In genomic region chr16:27296929-27297328, GRCm38 (mm10) we compare ENCODE assay signal across 25 mouse cellular contexts. TPM values are rescaled to one million over a fixed set of nuclear protein-coding genes. Genes with fewer than 3 reads are reported as not detected.
DNase-seq lines count a peak whose midpoint lies in the region; ATAC-seq lines count a peak whose summit lies in the region.
"Had no signal": no experiment of that assay in that cellular context is flagged by ENCODE, and none has a peak within 500 bp of the region (broad histone marks: within the 10 kb centered on the region; RNA-seq: fewer than 3 reads in every experiment).

No protein-coding gene starts in this region.

- no peak overlapping the region for H3K27ac ChIP-seq in forebrain, embryonic 12.5 days
- H3K27ac ChIP-seq in kidney, embryonic 14.5 days (ENCODE audit: low read depth, low read length) = no peak overlapping the region

- H3K4me1 ChIP-seq in forebrain, embryonic 12.5 days = no peaks in the 10 kb centered on the region
- no peaks in the 10 kb centered on the region for H3K4me1 ChIP-seq in kidney, embryonic 14.5 days (ENCODE audit: control insufficient read depth, insufficient read depth, low read length)

- no peak overlapping the region for H3K4me2 ChIP-seq in forebrain, embryonic 12.5 days
- H3K4me2 ChIP-seq in kidney, embryonic 14.5 days (replicated peaks; ENCODE audit: low read depth, low read length) = no peak overlapping the region

- H3K9ac ChIP-seq in forebrain, embryonic 12.5 days = no peak overlapping the region
- no peak overlapping the region for H3K9ac ChIP-seq in kidney, embryonic 14.5 days (ENCODE audit: low read depth, low read length)

- no peak for DNase-seq in right cerebral cortex, postnatal 25 days
- DNase-seq: adrenal gland, adult 2 months; adrenal gland, adult 8-10 months; adrenal gland, postnatal 10 days; adrenal gland, postnatal 14 days; adrenal gland, postnatal 25 days; adrenal gland, postnatal 36 days; B cell, adult 2 months; cerebellum, adult 11 months; cerebellum, adult 11-12 months; cerebellum, adult 18-20 months had no signal

- H3K36me3 ChIP-seq in forebrain, embryonic 12.5 days (replicated peaks) = no peaks in the 10 kb centered on the region
- no peaks in the 10 kb centered on the region for H3K36me3 ChIP-seq in kidney, embryonic 14.5 days (ENCODE audit: control insufficient read depth, insufficient read depth, low read length)
- H3K36me3 ChIP-seq: G1E had no signal

- peak; percentile 53; the same call in 1 of the 2 replicates for ATAC-seq in granulocyte monocyte progenitor cell, adult 5-6 weeks (replicated peaks; ENCODE audit: poor library complexity, severe bottlenecking)
- ATAC-seq in megakaryocyte, adult 5-6 weeks (ENCODE audit: poor library complexity, severe bottlenecking) = peak; percentile 87
- ATAC-seq in megakaryocyte progenitor cell, adult 5-6 weeks (replicated peaks; ENCODE audit: poor library complexity) = peak; percentile 37; the same call in 1 of the 2 replicates
- no peak for ATAC-seq in forebrain, embryonic 12.5 days (ENCODE audit: low FRiP score)
- ATAC-seq in kidney, embryonic 14.5 days (ENCODE audit: low FRiP score, low TSS enrichment) = no peak
- ATAC-seq: activated CD4-positive, CD25-positive, alpha-beta regulatory T cell, adult 4 months; CD4-positive, CD25-positive, alpha-beta regulatory T cell, adult 4 months; Patski had no signal

- no peak overlapping the region for H3K4me3 ChIP-seq in forebrain, embryonic 12.5 days (replicated peaks)
- no peak overlapping the region for H3K4me3 ChIP-seq in kidney, embryonic 14.5 days (ENCODE audit: low read length)

- no peaks in the 10 kb centered on the region for H3K27me3 ChIP-seq in forebrain, embryonic 12.5 days
- H3K27me3 ChIP-seq in kidney, embryonic 14.5 days (ENCODE audit: control insufficient read depth, insufficient read depth, low read length) = no peaks in the 10 kb centered on the region
- H3K27me3 ChIP-seq: CH12.LX had no signal

- H3K9me3 ChIP-seq in forebrain, embryonic 12.5 days = no peaks in the 10 kb centered on the region
- no peaks in the 10 kb centered on the region for H3K9me3 ChIP-seq in kidney, embryonic 14.5 days (ENCODE audit: control insufficient read depth, low read length)
- H3K9me3 ChIP-seq: G1E had no signal

- 92% methylated on average over 2 of the region's 2 CpGs for WGBS in forebrain, embryonic 12.5 days
- 76% methylated on average over 2 of the region's 2 CpGs for WGBS in kidney, embryonic 14.5 days

RNA-seq across cellular contexts. Expression of gene Ostn, which starts 10.4 kb away (rescaled TPM):
- not detected in 2 replicates for total RNA-seq in granulocyte monocyte progenitor cell, adult 5-6 weeks (2014; fragmentation: Nextera tagmentation)
- not detected in 2 replicates for total RNA-seq in granulocyte monocyte progenitor cell, adult 5-6 weeks (2017)
- total RNA-seq in megakaryocyte, adult 5-6 weeks (2015) = not detected in 2 replicates
- total RNA-seq in megakaryocyte, adult 5-6 weeks (2017) = not detected in 2 replicates
- not detected in 2 replicates for total RNA-seq in megakaryocyte progenitor cell, adult 5-6 weeks (2015)
- total RNA-seq in megakaryocyte progenitor cell, adult 5-6 weeks (2017) = not detected in 2 replicates
- not detected in 2 replicates for polyA plus RNA-seq in forebrain, embryonic 12.5 days (2016; fragmentation: Nextera tagmentation; extraction: Ambion mirVana)
- polyA plus RNA-seq in kidney, embryonic 14.5 days (2014; fragmentation: Nextera tagmentation; extraction: Ambion mirVana) = not detected in 2 replicates
- total RNA-seq: adrenal gland, adult 18-20 months; adrenal gland, adult 2 months; adrenal gland, adult 8-10 months; adrenal gland, postnatal 14 days; adrenal gland, postnatal 25 days; adrenal gland, postnatal 36 days; ES-E14; G1E; MEL had no signal
- polyA plus RNA-seq: adrenal gland, adult 2 months; C2C12; CD4-positive, CD25-positive, alpha-beta regulatory T cell, adult 4 months; G1E had no signal

Comparison
In these comparisons a context has a peak if more than half of its experiments do, and no peak if none do; other contexts are left out.
1. ATAC-seq: peak in granulocyte monocyte progenitor cell, adult 5-6 weeks (single experiment), megakaryocyte, adult 5-6 weeks (single experiment) and megakaryocyte progenitor cell, adult 5-6 weeks (single experiment); none in forebrain, embryonic 12.5 days (single experiment) and kidney, embryonic 14.5 days (single experiment).